Mouse (Mus musculus) thymus, postnatal 4 days (tissue): ENCODE data around the gene Gtpbp1.
A peak's percentile ranks its signal among the peaks of the same experiment; 100 is the strongest.
"Not testable (repeated sequence)": the region's sequence is repeated elsewhere in the genome, so short reads cannot be mapped to it uniquely, and the experiment has no call there.

Experiments
- DNase-seq: peaks from one replicate; pipeline ENCODE4 v3.0.0; 2021

Gtpbp1 gene

DNA sequence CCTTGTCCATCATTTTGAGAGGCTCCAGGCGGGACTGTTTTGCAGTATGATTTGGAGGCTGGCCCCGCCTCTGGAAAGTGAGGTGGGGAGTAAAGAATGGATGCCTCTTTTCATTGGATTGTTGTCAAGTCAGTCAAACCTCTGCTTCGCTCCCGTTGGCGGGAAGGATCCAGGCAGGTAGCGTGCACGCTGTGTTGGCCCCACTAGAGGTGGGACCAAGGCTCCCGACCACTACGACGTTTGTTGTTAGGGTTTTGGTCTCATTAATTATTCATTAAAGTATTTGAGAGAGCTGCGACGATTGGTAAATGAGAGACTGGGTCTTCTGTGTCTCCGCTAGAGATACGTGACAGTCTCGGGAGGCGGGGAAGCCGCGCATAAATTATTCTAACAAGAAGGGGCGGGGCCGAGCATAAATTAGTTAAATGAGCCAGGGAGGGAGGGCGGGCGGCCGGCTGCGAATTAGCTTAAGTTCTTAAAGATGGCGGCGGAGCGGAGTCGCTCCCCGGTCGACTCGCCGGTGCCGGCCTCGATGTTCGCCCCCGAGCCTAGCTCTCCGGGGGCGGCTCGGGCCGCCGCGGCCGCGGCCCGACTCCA, at the start of gene Gtpbp1:
Gene Gtpbp1, plus strand, starts transcription at position 420 of the 597 bp plus-strand sequence.
- peak; percentile 91 for DNase-seq

DNA sequence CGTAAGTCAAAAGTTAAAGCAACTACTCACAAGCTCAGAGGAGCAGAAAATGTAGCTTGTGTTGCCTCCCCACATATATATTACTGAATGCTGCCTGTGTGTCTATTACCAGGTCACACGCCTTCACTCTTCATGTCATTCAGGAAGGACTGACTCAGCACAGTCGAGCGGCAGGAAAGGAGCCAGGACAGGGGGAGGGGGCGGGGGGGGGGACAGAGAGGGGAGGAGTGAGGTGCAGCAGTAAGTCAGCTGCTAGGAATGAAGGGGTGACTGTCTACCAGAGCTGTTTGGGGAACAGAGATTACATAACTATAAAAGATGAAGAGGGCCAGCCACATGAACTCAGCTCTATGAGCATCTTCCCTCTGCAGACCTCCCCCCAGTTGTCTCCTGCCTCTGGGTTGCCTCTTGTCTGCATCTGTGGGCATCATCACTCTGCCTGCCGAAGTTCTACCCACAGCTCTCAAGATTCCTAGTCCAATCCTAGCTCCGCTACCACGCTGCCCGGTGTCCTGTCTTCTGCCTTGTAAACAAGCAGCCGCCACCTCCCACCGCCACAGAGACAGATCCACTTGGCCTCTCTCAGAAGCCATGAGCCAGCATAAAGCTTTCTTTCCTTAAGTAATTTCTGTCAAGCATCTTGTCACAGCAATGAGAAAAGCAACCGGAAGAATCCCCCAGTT, 49.4 kb upstream of the Gtpbp1 start:
- DNase-seq = no peak

DNA sequence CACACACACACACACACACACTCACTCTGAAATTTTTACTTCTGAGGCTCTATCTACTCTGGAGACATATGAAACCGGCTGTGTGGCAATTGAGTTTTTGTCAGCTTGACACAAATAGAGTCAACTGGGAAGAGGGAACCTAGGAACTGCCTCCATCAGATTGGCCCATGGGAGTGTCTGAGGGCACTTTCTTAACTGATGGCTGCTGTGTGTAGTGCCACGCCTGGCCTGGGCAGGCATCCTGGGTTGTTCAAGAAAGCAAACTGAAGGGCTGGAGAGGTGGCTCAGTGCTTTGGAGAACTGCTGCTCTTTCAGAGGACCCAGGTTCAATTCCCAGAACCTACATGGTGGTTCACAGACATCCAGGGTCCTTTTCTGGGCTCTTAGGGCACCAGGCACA, 45.2 kb upstream of the Gtpbp1 start:
- no peak for DNase-seq

DNA sequence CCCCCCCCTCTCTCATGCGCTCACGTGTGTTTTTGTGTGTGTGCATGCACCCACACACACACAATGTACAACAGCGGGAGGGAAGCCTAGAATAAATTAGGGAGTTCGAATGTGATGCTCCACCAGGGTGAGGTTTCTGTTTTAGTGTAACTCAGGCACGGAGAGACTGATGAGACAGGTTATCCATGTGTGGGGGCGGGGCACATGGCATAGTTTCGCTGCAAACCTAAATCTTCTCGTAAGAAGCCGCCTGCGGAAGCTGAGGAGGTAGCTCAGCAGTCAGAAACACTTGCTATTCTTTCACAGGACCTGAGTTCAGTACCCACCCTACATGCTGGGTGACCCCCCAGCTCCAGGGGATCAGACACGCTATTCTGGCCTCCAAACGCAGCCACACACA, 42.5 kb upstream of the Gtpbp1 start:
- DNase-seq = no peak

DNA sequence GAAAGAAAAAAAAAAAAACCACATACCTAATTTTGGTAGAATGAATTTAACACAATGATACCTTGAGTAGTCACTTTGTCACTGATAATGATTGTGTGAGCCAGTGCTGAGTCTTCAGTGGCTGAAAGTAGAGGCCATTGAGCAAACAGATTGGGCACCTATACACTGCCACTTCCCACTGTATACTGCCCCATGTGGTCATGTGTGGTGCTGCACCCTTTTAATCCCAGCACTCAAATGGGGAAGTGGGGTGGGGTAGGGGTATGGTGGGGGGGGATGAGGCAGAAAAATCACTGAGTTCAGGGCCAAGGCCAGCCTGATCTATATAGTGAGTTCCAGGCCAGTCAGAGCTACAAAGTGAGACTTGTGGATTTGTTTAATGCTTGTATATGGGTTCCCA, 40.1 kb upstream of the Gtpbp1 start:
- peak; percentile 78 for DNase-seq

DNA sequence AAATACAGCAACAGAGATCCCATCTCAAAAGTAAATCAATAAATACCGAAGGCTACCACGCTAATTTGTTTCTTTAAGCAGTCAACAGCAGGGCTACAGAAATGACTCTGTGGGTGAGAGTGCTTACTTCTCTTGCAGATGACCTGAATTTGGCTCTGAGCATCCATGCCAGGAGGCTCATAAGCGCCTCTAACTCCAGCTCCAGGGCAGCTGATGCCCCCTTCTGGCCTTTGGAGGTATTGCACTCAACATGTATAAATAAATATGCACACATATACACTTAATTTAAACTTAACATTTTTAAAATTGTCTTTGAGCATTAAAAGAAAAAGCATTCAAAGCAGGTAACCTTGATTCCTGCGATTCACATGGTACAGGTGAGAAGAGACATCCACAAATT, 39.2 kb upstream of the Gtpbp1 start:
- DNase-seq = peak; percentile 54

DNA sequence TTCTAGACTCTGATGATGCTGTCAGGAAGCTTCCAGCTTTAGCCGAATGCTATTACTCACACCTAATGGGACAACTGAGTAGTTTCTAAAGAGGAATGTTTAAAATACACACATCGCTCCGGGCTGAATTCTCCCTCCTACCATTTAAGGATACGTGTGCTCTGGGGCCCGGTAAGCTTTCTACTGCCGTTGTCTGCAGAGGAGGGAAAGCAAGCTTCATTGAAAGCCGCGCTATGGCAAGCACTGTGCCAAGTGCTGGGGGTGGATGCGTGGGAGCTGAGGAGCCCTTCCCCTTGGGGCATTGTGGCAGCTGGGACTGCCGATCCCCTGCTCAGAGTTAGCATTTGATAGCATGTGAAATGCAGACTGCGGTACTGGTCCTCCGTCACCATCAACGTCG, 34.2 kb upstream of the Gtpbp1 start:
- no peak for DNase-seq

DNA sequence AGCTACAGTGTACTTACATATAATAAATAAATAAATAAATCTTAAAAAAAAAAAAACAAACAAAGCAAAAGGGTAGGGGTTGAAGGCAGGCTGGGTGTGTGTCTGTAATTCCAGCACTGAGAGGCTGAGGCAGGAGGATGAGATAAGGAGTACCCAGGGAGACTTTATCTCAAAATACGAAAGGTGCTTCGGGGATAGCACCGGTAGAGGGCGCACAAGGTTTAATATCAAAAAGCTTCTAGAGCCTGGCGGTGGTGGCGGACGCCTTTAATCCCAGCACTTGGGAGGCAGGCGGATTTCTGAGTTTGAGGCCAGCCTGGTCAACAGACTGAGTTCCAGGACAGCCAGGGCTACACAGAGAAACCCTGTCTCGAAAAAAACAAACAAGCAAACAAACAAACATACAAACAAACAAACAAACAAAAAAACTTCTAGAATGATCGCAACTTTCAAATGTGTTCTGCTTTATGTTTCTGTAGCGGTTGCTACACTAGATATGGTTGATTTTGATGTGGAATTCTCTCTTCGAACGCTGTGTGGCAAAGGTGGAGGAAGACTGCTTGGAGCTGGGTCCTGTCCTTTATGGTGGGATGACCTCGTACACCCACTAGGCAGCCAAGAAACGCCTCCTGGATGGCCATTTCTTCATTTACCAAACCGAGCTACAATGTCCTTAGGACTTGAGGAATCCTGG, 32.7 kb upstream of the Gtpbp1 start:
- peak; percentile 94 for DNase-seq

DNA sequence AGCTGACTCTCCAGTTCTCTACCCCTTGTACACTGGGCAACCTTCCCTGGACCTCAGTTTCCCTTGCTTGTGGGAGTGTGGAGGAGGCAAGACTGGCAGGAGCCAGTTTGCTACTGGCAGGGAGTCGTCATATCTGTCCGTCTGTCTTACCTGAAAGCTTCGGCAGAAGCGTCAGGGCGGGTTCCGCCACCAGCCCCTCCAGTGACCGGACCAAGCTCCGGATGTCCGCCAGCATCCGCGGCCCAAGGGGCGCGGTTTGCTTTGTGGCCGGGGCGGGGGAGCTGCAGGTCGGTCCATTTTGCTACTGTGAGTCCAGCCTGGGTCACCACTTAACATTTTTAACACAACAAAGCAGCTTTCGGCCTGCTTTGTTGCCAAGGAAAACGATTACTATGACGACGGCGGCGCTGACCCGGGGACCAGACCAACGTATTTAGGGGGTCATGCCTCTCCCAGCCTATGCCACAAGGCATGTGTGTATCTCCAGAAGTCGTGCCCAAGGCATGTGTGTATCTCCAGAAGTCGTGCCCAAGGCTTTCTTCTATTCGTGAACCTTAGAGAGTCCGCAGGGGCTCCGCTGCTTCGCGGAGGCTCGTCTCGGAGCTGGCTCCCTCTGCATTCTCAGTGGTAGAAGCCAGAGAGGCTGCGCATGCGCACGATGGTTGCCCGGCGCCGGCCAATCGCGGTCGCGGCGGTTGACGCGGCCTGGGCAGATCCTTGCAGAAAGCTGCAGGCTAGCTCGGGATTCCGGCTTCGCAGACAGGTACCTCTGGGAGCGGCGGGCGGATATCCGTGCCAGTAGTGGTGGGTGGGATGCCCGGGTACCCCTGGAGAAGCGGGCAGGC, 31.9 kb upstream of the Gtpbp1 start, which contains the start of the genes Fam227a and Cby1:
Gene Fam227a, minus strand, starts transcription at position 426 of the 845 bp plus-strand sequence.
Gene Cby1, plus strand, starts transcription at position 669 of the 845 bp plus-strand sequence.
- DNase-seq = peak; percentile 97

DNA sequence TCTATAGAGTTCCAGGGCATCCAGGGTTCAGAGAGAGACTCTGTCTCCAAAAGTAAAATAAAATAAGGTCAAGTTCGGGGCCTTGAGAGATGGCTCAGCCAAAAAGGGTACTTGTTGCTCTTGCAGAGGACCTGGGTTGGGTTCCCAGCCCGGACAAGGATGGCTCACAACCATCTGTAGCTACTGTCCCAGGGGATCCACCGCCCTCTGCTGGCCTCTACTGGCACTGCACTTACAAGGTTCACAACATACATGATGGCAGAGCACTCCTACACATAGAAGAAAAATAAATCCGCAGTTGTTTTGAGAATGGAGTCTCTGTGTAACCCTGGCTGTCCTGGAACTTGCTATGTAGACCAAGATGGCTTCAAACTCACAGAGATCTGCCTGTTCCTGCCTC, 28.8 kb upstream of the Gtpbp1 start:
- DNase-seq = peak; percentile 80

DNA sequence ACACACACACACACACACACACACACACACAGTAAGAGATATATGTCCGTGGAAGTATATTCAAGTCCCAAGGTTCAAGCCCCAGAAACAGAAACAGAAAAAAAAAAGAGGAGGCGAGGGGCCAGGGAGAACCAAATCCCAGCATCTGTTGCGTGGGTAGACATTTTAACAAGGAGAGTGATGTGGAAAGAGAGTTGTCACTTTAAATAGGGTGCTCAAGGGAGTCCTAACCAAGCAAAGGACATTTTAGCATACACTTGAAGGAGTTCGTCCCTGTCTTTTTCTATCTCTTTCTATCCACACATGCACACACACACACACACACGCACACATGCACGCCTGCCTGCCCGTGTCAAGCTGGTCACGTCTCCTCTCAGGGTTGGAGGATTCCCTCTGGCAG, 26.0 kb upstream of the Gtpbp1 start:
- no peak for DNase-seq

DNA sequence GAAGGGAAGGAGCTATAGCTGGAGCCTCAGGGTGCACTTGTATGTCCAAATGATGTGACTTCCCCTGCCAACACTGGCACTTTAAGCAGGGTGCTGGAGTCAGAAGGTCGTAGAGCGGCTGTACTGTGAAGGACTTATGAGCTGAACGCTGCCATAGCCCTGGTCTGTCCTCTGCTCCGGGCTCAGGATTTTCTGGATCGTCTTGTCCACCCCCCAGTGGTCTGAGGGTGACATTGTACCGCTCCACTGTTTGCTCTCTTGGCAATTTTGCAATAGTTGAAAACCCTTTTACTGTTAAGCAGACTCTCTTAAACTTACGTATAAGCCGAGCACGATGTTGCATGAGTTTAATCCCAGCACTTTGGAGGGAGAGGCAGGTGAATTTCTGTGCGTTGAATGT, 21.4 kb upstream of the Gtpbp1 start:
- no peak for DNase-seq

DNA sequence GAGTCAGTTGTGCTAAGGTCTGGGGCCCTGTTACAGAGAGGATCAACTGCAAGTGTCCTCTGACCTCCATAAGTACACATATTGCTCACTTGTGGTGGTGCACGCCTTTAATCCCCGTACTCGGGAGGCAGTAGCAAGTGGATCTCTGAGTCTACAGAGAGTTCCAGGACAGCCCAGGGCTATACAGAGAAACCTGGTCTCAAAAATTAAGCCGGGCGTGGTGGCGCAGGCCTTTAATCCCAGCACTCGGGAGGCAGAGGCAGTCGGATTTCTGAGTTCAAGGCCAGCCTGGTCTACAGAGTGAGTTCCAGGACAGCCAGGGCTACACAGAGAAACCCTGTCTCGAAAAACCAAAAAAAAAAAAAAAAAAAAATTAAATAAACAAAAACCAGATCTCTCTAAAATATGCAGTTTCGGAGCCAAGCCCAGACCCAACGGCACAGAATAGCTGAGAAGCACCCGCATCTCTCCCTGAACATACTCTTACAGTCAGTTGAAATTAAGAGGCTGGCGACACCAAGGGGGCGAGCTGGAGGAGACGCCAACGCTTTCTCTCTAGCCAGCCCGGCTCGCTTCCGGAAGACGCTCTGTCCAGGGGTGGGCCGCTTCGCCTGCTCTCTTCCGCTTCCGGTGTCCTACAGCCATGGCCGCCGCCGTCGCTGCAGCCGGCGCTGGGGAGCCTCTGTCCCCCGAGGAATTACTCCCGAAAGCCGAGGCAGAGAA, 20.2 kb upstream of the Gtpbp1 start, which contains the start of gene Tomm22:
Gene Tomm22, plus strand, starts transcription at position 613 of the 723 bp plus-strand sequence.
- peak; percentile 90 for DNase-seq

DNA sequence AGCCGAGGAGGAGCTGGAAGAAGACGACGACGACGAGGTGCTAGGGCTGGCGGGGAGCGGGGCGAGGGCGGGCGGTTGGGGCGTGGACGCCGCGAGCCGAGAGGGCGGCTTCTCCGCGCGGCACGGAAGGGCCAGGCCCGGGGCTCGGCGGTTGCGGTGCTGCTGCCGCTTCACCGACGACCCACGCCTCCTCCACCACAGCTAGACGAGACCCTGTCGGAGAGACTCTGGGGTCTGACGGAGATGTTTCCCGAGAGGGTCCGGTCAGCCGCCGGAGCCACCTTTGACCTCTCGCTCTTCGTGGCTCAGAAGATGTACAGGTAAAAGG, 19.7 kb upstream of the Gtpbp1 start:
- DNase-seq = no peak

DNA sequence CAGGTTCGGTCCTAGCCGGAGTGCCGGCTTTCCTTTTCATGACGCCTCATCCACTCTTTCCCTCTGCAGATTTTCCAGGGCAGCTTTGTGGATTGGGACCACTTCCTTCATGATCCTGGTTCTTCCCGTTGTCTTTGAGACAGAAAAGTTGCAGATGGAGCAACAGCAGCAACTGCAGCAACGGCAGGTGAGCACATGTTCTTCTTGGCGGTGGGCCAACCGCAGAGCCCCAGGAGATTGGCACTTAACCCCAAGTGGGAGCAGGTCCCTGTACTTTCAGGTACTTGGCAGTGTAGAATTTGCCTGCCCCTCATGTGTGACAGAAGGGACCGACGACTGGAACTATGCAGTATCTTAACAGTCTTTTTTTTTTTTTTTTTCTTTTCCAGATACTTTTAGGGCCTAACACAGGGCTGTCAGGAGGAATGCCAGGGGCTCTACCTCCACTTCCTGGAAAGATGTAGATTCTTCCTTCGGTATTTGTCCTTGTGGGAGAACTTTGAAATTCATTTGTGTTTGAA, 18.8 kb upstream of the Gtpbp1 start:
- DNase-seq = not testable (repeated sequence)

DNA sequence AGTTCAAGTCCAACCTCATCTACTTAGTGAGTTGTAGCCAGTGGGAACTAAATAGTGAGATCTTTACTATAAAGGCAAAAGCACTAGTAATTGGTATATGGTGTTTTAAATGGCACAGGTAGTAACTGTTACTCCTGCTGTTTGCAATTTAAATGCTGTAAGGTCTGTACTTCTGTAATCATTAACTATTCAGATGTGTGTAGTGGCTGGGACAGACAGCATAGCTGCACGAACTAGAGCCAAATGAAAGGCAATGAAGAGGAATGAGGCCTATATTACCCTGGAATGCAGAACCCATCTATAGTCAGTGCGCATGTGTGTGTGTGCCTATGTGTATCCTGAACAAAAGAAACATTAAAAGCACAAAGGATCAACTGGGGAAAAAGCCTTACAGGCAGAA, 12.7 kb upstream of the Gtpbp1 start:
- DNase-seq = no peak

DNA sequence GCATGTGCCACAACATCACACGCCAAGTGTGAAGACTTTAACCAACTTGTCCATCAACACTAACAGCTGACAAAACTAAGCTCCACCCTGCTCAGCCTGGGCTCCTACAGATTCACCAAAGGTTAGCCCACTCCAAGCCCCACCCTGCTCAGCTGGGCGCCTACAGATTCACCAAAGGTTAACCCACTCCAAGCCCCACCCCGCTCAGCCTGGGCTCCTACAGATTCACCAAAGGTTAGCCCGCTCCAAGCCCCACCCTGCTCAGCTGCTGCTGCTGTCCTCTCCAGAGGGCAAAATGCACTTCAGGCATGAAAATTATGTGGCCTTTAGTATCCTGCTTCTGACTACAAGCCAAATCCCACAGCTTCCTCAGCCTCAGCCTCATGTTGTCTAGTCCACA, 8.7 kb upstream of the Gtpbp1 start:
- DNase-seq = no peak

DNA sequence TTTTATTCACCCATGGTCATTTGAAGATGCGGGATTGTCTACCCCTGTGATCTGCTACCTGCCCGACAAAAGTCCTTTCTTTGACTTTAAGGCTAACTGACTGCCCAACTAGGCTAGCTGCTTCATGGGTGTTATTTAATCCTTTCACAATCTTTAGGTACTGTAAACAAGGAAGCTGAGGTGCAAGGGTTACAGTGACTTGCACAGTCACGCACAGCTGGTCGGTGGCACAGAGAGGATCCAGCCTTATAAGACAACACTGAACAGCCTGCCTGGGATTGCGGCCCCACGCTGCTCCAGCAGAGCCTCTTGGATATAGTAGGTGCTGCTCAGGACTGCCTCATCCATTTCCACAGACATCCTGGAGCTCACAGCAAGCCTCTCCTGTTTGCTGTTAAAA, 7.5 kb upstream of the Gtpbp1 start:
- no peak for DNase-seq

DNA sequence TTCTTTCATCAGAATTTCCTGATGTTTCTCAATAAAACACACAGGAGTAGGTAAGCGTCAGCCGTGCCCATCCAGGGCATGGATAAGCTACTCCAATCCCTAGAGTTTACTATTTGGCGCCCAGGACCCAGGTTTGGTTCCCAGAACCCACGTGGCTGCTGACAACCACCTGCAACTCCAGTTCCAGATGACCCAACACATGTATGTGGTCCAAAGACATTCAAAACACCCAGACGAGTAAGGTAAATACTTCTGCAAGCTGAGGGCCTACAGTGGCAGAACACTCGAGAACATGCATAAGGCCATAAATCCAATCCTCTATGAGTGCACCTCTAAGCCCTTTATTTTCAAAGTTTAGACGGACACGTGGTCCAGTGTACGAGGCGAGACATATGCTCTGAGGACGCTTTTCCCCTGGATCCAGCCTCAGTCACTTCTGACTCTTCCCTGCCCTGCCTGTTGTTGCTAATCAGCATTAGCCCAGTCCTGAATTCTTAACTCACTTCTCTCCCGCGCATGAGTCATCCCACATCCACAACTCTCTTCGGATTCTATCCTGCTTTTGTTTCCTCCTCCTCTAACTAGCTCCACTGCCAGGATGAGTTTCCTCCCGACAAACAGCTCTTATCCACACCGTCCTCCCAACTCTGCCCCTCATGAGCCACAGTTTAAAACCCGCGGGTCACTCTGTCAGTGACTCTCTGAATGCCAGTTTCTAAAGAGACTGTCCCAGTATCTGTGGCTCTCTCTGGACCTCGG, 6.8 kb upstream of the Gtpbp1 start:
- no peak for DNase-seq

DNA sequence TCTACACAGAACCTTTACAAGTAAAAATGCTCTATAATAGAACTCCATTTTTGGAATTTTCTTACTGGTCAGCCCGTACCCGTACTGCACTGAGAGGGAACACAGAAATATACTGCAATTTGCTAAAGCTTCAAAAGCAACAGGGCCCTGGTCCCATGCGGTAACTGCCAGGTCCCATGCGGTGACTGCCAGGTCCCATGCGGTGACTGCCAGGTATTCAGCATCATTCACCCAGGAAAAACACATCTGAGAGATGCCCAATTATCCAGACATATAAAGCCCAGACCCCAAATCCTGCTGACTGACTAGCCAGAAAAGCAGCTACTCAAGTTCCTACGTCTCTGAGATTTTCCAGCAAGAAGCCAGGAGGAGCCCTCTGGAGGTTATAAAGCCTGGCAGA, 6.0 kb upstream of the Gtpbp1 start:
- no peak for DNase-seq

DNA sequence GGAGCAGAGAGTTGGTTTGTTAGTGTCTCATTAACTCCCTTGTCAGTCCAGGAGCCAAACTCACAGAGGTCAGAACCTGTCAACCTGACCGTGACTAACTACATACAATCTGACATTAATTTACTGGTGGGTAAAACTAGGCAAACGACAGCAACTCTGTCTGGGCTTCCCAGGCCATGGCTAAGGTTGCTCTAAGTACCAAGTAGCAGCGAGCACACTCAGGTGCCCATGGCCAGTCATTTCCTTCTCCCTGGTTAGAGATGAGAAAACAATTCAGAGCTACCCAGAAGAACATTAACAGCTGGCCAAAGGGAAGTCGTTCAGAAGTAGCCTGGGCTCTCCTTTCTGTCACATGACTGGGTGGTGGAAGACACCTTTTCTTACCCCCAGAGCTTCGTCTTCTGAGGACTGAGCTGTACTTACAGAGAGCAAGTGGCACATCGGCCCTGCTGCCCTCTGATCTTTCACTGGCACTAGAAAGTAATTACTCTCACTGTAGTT, 5.5 kb upstream of the Gtpbp1 start:
- no peak for DNase-seq
